Mouse (Mus musculus) kidney, adult 2 months (tissue): ENCODE data around the gene Smpdl3a.

ENCODE experiments used
- CTCF ChIP-seq: fragments of 200-500 bp; conservative IDR thresholded peaks from 2 replicates; pipeline ENCODE4 v1.5.1; 2011; ENCODE audit warnings: low read depth, mild to moderate bottlenecking, control low read depth, low read length, moderate library complexity, mixed read lengths; ENCODE audit not compliant: insufficient read depth, insufficient read length
- POLR2A ChIP-seq: fragments of 200-500 bp; IDR thresholded peaks from one replicate; pipeline ENCODE4 v1.6.1; 2011; ENCODE audit warnings: low read depth, low read length, control low read depth

GRCm38 (mm10) chr10:57745452-57745851 is 48.7 kb upstream of the Smpdl3a start:
- TF ChIP-seq POLR2A (no peak), CTCF (no peak)
